Mouse (Mus musculus): Measurements from ENCODE around the gene Zfp324. TPM values are rescaled to one million over a fixed set of nuclear protein-coding genes. Genes with fewer than 3 reads are reported as not detected.
"Not testable (repeated sequence)": the region's sequence is repeated elsewhere in the genome, so short reads cannot be mapped to it uniquely, and the experiment has no call there.

The Zfp324 gene
- 9.8 and 12.0 TPM in 2 replicates for polyA plus RNA-seq (2012; rRNA removed)
- 9.5 and 11.4 TPM in 2 replicates for polyA plus RNA-seq (2014; fragmentation: Nextera tagmentation; extraction: Ambion mirVana)

- H3K9me3 ChIP-seq (ENCODE audit: control insufficient read depth, low read length) = no peaks in the 10 kb centered on the region
- peak within 1 kb of the TSS; percentile 91 for H3K27ac ChIP-seq (replicated peaks; ENCODE audit: low read depth, low read length)
- H3K9ac ChIP-seq (ENCODE audit: low read depth, low read length, severe bottlenecking) = peak within 1 kb of the TSS; percentile 88
- TF ChIP-seq POLR2A (IDR thresholded peaks at IDR 0.05; ENCODE audit: borderline replicate concordance, extremely low read depth, insufficient read depth, insufficient read length) = 0 out of 2 replicates have a peak, but pooled peaks have one; percentile 27
- WGBS = under 1% methylated on average over 23 of the region's 23 CpGs
- ATAC-seq (ENCODE audit: low FRiP score, low read depth) = peak; percentile 86
- peaks cover 10% of the 10 kb centered on the region for H3K4me1 ChIP-seq (ENCODE audit: control insufficient read depth, insufficient read depth, low read length)
- no peaks in the 10 kb centered on the region for H3K27me3 ChIP-seq (ENCODE audit: control insufficient read depth, insufficient read depth, low read length)
- H3K4me3 ChIP-seq (replicated peaks; ENCODE audit: low read length) = peak within 1 kb of the TSS; percentile 87
- H3K36me3 ChIP-seq (ENCODE audit: control insufficient read depth, insufficient read depth, low read length) = peaks cover 22% of the 10 kb centered on the region
- peak within 1 kb of the TSS; percentile 82 for H3K4me2 ChIP-seq (replicated peaks; ENCODE audit: low read depth, low read length, severe bottlenecking)
- DNase-seq (ENCODE audit: low spot score) = peak; percentile 93
Observed at GRCm38 (mm10) chr7:12965678-12966091, at the start of gene Zfp324. Zfp324 (plus strand) TSS chr7:12965838.

DNA sequence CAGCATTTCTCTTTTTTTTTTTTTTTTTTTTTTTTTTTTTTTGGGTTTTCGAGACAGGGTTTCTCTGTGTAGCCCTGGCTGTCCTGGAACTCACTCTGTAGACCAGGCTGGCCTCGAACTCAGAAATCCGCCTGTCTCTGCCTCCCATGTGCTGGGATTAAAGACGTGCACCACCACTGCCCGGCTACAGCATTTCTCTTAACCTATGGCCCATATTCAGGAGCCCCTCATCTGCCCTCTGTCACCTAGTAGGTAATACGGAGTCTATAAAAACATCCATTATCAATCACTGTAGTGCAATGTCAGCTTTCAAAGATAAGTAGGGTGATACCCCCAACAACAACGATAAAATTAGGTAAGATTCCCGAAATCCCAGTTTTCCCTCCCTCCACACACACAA is 45.1 kb upstream of the Zfp324 start:
- H3K4me2 ChIP-seq (replicated peaks; ENCODE audit: low read depth, low read length, severe bottlenecking) = not testable (repeated sequence)

GRCm38 (mm10) chr7:12921318-12921704 is 44.3 kb upstream of the Zfp324 start:
- H3K9ac ChIP-seq (ENCODE audit: low read depth, low read length, severe bottlenecking) = peak overlapping the region; percentile 73
- peak overlapping the region; percentile 88 for H3K4me2 ChIP-seq (replicated peaks; ENCODE audit: low read depth, low read length, severe bottlenecking)
- H3K4me3 ChIP-seq (replicated peaks; ENCODE audit: low read length) = peak overlapping the region; percentile 98
- no peaks in the 10 kb centered on the region for H3K9me3 ChIP-seq (ENCODE audit: control insufficient read depth, low read length)
- peaks cover 10% of the 10 kb centered on the region for H3K4me1 ChIP-seq (ENCODE audit: control insufficient read depth, insufficient read depth, low read length)
- 2% methylated on average over 3 of the region's 3 CpGs for WGBS
- H3K36me3 ChIP-seq (ENCODE audit: control insufficient read depth, insufficient read depth, low read length) = peaks cover 34% of the 10 kb centered on the region
- peak overlapping the region; percentile 96 for H3K27ac ChIP-seq (replicated peaks; ENCODE audit: low read depth, low read length)
- no peak for TF ChIP-seq POLR2A (IDR thresholded peaks at IDR 0.05; ENCODE audit: borderline replicate concordance, extremely low read depth, insufficient read depth, insufficient read length)
- ATAC-seq (ENCODE audit: low FRiP score, low read depth) (no peak), DNase-seq (ENCODE audit: low spot score) (peak; percentile 31)
- peaks cover 9% of the 10 kb centered on the region; the same call in 1 of the 2 replicates for H3K27me3 ChIP-seq (ENCODE audit: control insufficient read depth, insufficient read depth, low read length)

More for the DNA sequence above, 45.1 kb upstream of the Zfp324 start:
- Histone ChIP-seq H3K36me3 (ENCODE audit: control insufficient read depth, insufficient read depth, low read length) (peaks cover 26% of the 10 kb centered on the region), H3K4me1 (ENCODE audit: control insufficient read depth, insufficient read depth, low read length) (peaks cover 10% of the 10 kb centered on the region)
- not testable (repeated sequence) for DNase-seq (ENCODE audit: low spot score); H3K9ac ChIP-seq (ENCODE audit: low read depth, low read length, severe bottlenecking); H3K27me3 ChIP-seq (ENCODE audit: control insufficient read depth, insufficient read depth, low read length); ATAC-seq (ENCODE audit: low FRiP score, low read depth); H3K4me3 ChIP-seq (replicated peaks; ENCODE audit: low read length); H3K27ac ChIP-seq (replicated peaks; ENCODE audit: low read depth, low read length); H3K9me3 ChIP-seq (ENCODE audit: control insufficient read depth, low read length)
- 87% methylated on average over 7 of the region's 8 CpGs for WGBS

- Histone ChIP-seq H3K4me1 (ENCODE audit: control insufficient read depth, insufficient read depth, low read length) (peaks cover 10% of the 10 kb centered on the region), H3K9ac (ENCODE audit: low read depth, low read length, severe bottlenecking) (peak within 1 kb of the TSS; percentile 92), H3K4me2 (replicated peaks; ENCODE audit: low read depth, low read length, severe bottlenecking) (peak within 1 kb of the TSS; percentile 89), H3K27me3 (ENCODE audit: control insufficient read depth, insufficient read depth, low read length) (peaks cover 12% of the 10 kb centered on the region; the same call in 1 of the 2 replicates), H3K36me3 (ENCODE audit: control insufficient read depth, insufficient read depth, low read length) (peaks cover 40% of the 10 kb centered on the region), H3K27ac (replicated peaks; ENCODE audit: low read depth, low read length) (peak within 1 kb of the TSS; percentile 96), H3K9me3 (ENCODE audit: control insufficient read depth, low read length) (no peaks in the 10 kb centered on the region), H3K4me3 (replicated peaks; ENCODE audit: low read length) (peak within 1 kb of the TSS; percentile 98)
- peak; percentile 98 for ATAC-seq (ENCODE audit: low FRiP score, low read depth)
- TF ChIP-seq POLR2A (IDR thresholded peaks at IDR 0.05; ENCODE audit: borderline replicate concordance, extremely low read depth, insufficient read depth, insufficient read length) = peak; percentile 97; the same call in 1 of the 2 replicates
- 1% methylated on average over 55 of the region's 55 CpGs for WGBS
- peak; percentile 99 for DNase-seq (ENCODE audit: low spot score)
Observed at GRCm38 (mm10) chr7:12921705-12922465, 43.8 kb upstream of the Zfp324 start, which contains the start of gene Rps5. Rps5 (plus strand) TSS chr7:12922290.

- peak overlapping the region; percentile 98 for H3K4me3 ChIP-seq (replicated peaks; ENCODE audit: low read length)
- no peak for DNase-seq (ENCODE audit: low spot score)
- H3K4me2 ChIP-seq (replicated peaks; ENCODE audit: low read depth, low read length, severe bottlenecking) = peak overlapping the region; percentile 89
- H3K9ac ChIP-seq (ENCODE audit: low read depth, low read length, severe bottlenecking) = peak overlapping the region; percentile 92
- H3K9me3 ChIP-seq (ENCODE audit: control insufficient read depth, low read length) = no peaks in the 10 kb centered on the region
- no peak for ATAC-seq (ENCODE audit: low FRiP score, low read depth)
- peaks cover 16% of the 10 kb centered on the region; the same call in 1 of the 2 replicates for H3K27me3 ChIP-seq (ENCODE audit: control insufficient read depth, insufficient read depth, low read length)
- no peak for TF ChIP-seq POLR2A (IDR thresholded peaks at IDR 0.05; ENCODE audit: borderline replicate concordance, extremely low read depth, insufficient read depth, insufficient read length)
- peaks cover 42% of the 10 kb centered on the region for H3K36me3 ChIP-seq (ENCODE audit: control insufficient read depth, insufficient read depth, low read length)
- under 1% methylated on average over 8 of the region's 8 CpGs for WGBS
- peaks cover 10% of the 10 kb centered on the region for H3K4me1 ChIP-seq (ENCODE audit: control insufficient read depth, insufficient read depth, low read length)
- H3K27ac ChIP-seq (replicated peaks; ENCODE audit: low read depth, low read length) = no peak overlapping the region; the same call in 1 of the 2 replicates
Observed at GRCm38 (mm10) chr7:12922729-12923128, 42.9 kb upstream of the Zfp324 start.

All from limb, embryonic 14.5 days (tissue).